Mouse (Mus musculus) intestine, embryonic 16.5 days (tissue): ENCODE data around the gene Drd4. TPM values are rescaled to one million over a fixed set of nuclear protein-coding genes. Genes with fewer than 3 reads are reported as not detected.

Source experiments
- ATAC-seq: fragments of 200-750 bp; cut with Nextera tagmentation; 2 replicates; pipeline ENCODE4 v1.8.0; 2017; ENCODE audit warnings: moderate TSS enrichment, moderate library complexity
- H3K27ac ChIP-seq: fragments of 300-500 bp; sonication (generic); 2 replicates; pipeline ENCODE4 v1.5.1; 2014; ENCODE audit warnings: mild to moderate bottlenecking, low read length
- H3K27me3 ChIP-seq: fragments of 300-500 bp; sonication (generic); replicated peaks from 2 replicates; pipeline ENCODE4 v1.6.1; 2014; ENCODE audit warnings: low read length, control low read depth, mixed read lengths; ENCODE audit not compliant: control insufficient read depth, insufficient read depth
- H3K36me3 ChIP-seq: fragments of 300-500 bp; sonication (generic); 2 replicates; pipeline ENCODE4 v1.6.1; 2014; ENCODE audit warnings: low read length, control low read depth; ENCODE audit not compliant: control insufficient read depth, insufficient read depth
- H3K4me1 ChIP-seq: fragments of 300-500 bp; sonication (generic); 2 replicates; pipeline ENCODE4 v1.6.1; 2014; ENCODE audit warnings: low read length, control low read depth, mixed read lengths; ENCODE audit not compliant: control insufficient read depth, insufficient read depth
- H3K4me2 ChIP-seq: fragments of 300-500 bp; sonication (generic); 2 replicates; pipeline ENCODE4 v1.6.1; 2014; ENCODE audit warnings: low read depth, low read length, control low read depth
- H3K4me3 ChIP-seq: fragments of 300-500 bp; sonication (generic); 2 replicates; pipeline ENCODE4 v1.5.1; 2014; ENCODE audit warnings: mild to moderate bottlenecking, low read length
- H3K9ac ChIP-seq: fragments of 300-500 bp; sonication (generic); 2 replicates; pipeline ENCODE4 v1.6.1; 2014; ENCODE audit warnings: low read depth, low read length
- H3K9me3 ChIP-seq: fragments of 300-500 bp; sonication (generic); 2 replicates; pipeline ENCODE4 v1.6.1; 2016; ENCODE audit warnings: low read length, control low read depth; ENCODE audit not compliant: control insufficient read depth
- WGBS: fragments of 180-500 bp; shearing (Covaris S2); extraction: QIAGEN DNeasy Blood & Tissue Kit; methylation state at CpG from one replicate; pipeline ENCODE4 v1.1.7; 2014; 5-methylcytosine and 5-hydroxymethylcytosine counted together
- polyA plus RNA-seq: library from polyadenylated mRNA; unstranded; fragments of >200 nt; fragmentation: Nextera tagmentation; extraction: Ambion mirVana; gene quantifications from 2 replicates; pipeline ENCODE4 v1.2.1, GENCODE M21; 2015

The Drd4 gene
- polyA plus RNA-seq, 1 experiment from 2014 or later: 0.48 TPM

GRCm38 (mm10) chr7:141281442-141281841 is 10.4 kb upstream of the Drd4 start:
- Histone ChIP-seq H3K27ac (no peak overlapping the region), H3K36me3 (no peaks in the 10 kb centered on the region), H3K27me3 (no peaks in the 10 kb centered on the region), H3K4me1 (peaks cover 15% of the 10 kb centered on the region), H3K4me3 (no peak overlapping the region), H3K9ac (no peak overlapping the region), H3K9me3 (no peaks in the 10 kb centered on the region), H3K4me2 (no peak overlapping the region)
- WGBS: 55% methylated on average over 6 of the region's 6 CpGs
- ATAC-seq: no peak

GRCm38 (mm10) chr7:141282756-141283155 is 9.1 kb upstream of the Drd4 start:
- Histone ChIP-seq H3K36me3 (no peaks in the 10 kb centered on the region), H3K9ac (no peak overlapping the region), H3K4me2 (no peak overlapping the region), H3K27ac (no peak overlapping the region), H3K4me3 (no peak overlapping the region), H3K27me3 (no peaks in the 10 kb centered on the region), H3K4me1 (peaks cover 7% of the 10 kb centered on the region), H3K9me3 (no peaks in the 10 kb centered on the region)
- 78% methylated on average over 4 of the region's 4 CpGs for WGBS
- ATAC-seq: no peak

DNA sequence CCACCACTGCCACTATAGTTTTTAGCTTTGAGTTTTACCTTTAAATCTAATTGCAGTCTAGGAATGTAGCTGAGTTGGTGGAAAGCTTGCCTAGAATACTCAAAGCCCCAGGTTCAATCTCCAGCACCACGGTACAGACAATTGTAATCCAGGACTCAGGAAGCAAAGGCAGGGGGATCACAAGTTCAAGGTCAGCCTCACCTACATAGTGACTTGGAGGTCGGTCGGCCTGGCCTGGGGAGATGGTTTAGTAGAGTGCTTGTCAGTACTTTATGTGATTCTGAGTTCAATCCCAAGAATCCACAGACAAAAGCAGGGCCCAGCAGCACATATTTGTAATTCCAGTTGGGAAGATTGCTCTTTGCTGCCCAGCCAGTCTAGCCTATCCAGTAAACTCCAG is 3.8 kb upstream of the Drd4 start:
- Histone ChIP-seq H3K4me2 (no peak overlapping the region), H3K27ac (no peak overlapping the region), H3K4me1 (peaks cover 8% of the 10 kb centered on the region), H3K9me3 (no peaks in the 10 kb centered on the region), H3K27me3 (peaks cover 24% of the 10 kb centered on the region), H3K4me3 (no peak overlapping the region), H3K9ac (no peak overlapping the region), H3K36me3 (no peaks in the 10 kb centered on the region)
- 77% methylated on average over 3 of the region's 3 CpGs for WGBS
- no peak for ATAC-seq

DNA sequence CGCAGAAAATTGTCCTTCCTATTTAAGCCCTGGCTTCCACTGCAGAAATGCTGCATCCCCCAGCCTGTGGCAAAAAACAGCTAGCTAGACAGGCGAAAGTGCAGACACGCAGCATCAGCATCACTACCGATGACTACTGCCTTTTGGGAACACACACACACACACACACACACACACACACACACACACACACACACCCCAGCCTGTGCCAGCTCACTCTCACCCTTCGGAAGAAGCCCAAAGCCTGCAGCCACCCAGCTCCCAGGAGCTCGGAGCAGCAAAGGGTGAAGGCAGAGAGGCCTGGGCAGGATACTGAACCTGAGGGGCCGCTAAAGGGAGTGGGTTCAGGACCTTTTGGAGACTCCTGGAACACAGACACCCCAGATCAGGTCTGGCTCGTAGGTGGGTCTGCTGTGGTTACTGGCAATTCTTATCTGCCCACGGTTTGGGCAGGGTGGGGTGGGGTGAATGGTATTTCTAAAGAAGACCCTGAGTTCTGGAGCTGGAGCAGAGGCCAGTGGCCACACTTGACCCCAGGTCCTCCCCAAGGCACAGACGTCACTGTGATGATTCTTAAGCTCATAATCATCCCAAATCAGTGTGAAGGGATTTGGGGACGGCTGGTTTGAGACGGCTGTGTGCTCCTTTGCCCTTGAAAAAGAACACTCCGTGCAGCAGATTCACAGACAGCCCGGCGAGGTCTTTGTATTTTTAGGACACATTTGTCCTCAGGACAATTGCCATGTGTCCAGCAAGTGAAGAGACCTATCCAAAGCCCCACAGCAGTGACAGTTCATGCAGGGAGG is 980 bp downstream of the Drd4 start:
- Histone ChIP-seq H3K4me2 (no peak overlapping the region), H3K4me3 (no peak overlapping the region), H3K9me3 (no peaks in the 10 kb centered on the region), H3K9ac (no peak overlapping the region), H3K36me3 (peaks cover 2% of the 10 kb centered on the region; the same call in 1 of the 2 replicates), H3K27me3 (peaks cover 51% of the 10 kb centered on the region), H3K4me1 (peaks cover 21% of the 10 kb centered on the region), H3K27ac (no peak overlapping the region)
- WGBS: 58% methylated on average over 15 of the region's 15 CpGs
- no peak for ATAC-seq

DNA sequence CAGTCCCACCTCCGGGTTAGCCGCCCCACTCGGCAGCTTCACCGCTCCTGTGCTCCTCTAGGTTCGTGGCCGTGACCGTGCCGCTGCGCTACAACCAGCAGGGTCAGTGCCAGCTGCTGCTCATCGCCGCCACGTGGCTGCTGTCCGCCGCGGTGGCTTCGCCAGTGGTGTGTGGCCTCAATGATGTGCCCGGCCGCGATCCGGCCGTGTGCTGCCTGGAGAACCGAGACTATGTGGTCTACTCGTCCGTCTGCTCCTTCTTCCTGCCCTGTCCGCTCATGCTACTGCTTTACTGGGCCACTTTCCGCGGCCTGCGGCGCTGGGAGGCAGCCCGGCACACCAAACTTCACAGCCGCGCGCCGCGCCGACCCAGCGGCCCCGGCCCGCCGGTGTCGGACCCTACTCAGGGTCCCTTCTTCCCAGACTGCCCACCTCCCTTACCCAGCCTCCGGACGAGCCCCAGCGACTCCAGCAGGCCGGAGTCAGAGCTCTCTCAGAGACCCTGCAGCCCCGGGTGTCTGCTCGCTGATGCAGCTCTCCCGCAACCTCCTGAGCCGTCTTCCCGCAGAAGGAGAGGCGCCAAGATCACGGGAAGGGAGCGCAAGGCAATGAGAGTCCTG is 2.2 kb downstream of the Drd4 start:
- peaks cover 51% of the 10 kb centered on the region for H3K27me3 ChIP-seq

DNA sequence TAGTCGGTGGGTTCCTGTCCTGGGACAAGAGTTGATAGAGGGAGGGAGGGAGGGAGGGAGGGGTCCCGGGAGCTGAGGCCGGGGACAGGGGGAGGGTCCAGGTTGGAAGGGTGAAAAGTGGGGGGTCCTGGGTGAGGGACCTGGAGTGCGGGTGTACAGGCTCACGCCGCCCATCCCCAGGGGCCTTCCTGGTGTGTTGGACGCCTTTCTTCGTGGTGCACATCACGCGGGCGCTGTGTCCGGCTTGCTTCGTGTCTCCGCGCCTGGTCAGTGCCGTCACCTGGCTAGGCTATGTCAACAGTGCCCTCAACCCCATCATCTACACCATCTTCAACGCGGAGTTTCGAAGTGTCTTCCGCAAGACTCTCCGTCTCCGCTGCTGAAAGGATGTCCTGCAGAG is 2.7 kb downstream of the Drd4 start:
- no peak overlapping the region for H3K27ac ChIP-seq
- peaks cover 6% of the 10 kb centered on the region; the same call in 1 of the 2 replicates for H3K36me3 ChIP-seq
- 8% methylated on average over 22 of the region's 22 CpGs for WGBS
- peak overlapping the region; percentile 48 for H3K4me3 ChIP-seq
- H3K4me1 ChIP-seq: peaks cover 21% of the 10 kb centered on the region
- 0 out of 2 replicates have a peak, but pooled peaks have one; percentile 9 for ATAC-seq
- peak overlapping the region; percentile 84 for H3K4me2 ChIP-seq
- no peaks in the 10 kb centered on the region for H3K9me3 ChIP-seq
- peak overlapping the region; percentile 67; the same call in 1 of the 2 replicates for H3K9ac ChIP-seq
- H3K27me3 ChIP-seq: peaks cover 51% of the 10 kb centered on the region

More for the DNA sequence above, 2.2 kb downstream of the Drd4 start:
- 1% methylated on average over 53 of the region's 53 CpGs for WGBS
- H3K9me3 ChIP-seq: no peaks in the 10 kb centered on the region
- H3K4me2 ChIP-seq: peak overlapping the region; percentile 84
- peak overlapping the region; percentile 48 for H3K4me3 ChIP-seq
- peak overlapping the region; percentile 67 for H3K9ac ChIP-seq
- peak; percentile 37 for ATAC-seq
- H3K36me3 ChIP-seq: peaks cover 2% of the 10 kb centered on the region; the same call in 1 of the 2 replicates
- peaks cover 21% of the 10 kb centered on the region for H3K4me1 ChIP-seq
- no peak overlapping the region for H3K27ac ChIP-seq

DNA sequence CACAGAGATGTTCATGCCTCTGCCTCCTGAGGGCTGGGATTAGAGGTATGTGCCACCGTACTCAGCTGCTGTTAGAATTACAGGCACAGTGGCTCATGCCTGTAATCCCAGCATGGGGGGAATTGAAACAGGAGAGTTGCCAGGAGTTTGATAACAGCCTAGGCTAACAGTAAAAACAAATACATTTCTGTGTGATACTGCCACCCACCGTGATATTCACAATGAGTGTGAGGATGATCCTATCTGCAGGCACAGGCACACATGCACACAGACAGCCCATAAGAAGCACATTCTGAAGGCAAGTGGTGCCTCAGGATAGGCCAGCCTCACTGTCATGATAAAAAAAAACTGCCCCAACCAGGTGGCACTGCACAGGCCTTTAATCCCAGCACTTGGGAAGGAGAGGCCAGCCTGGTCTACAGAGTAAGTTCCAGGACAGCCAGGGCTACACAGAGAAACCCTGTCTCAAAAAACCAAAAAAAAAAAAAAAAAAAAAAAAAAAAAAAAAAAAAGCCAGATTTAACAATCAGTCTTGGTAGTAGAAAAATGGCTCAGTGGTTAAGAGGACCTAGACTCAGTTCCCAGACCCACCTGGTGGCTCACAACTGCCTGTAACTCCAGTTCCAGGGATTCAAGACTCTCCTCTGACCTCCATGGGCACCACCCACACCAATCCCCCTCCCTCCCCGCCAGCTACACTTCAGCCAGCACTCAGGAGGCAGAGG is 6.3 kb downstream of the Drd4 start:
- H3K9me3 ChIP-seq: no peaks in the 10 kb centered on the region
- H3K36me3 ChIP-seq: peaks cover 14% of the 10 kb centered on the region
- H3K9ac ChIP-seq: no peak overlapping the region
- H3K4me2 ChIP-seq: no peak overlapping the region
- H3K4me1 ChIP-seq: peaks cover 12% of the 10 kb centered on the region
- no peak for ATAC-seq
- H3K27me3 ChIP-seq: peaks cover 27% of the 10 kb centered on the region
- H3K27ac ChIP-seq: no peak overlapping the region
- no peak overlapping the region for H3K4me3 ChIP-seq
- 76% methylated on average over 3 of the region's 3 CpGs for WGBS

DNA sequence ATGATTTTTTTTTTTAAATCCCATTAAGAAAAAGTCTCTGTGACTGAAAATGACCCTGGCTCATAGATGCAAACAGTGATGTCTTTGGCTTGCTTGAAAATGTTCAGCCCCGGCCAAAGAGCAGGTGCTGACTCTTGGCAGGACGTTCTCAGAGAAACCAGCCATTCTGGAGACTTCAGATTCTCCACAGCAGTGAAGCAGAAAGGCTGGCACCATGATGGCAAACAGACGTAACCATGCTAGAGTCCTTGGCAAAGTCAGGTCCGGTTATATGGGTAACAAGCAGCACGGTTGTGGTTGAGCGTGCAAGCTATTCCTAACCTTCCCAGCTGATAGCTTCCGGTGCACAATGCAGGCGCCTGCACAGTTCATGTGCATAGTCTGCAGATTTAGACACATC is 7.4 kb downstream of the Drd4 start:
- Histone ChIP-seq H3K27me3 (peaks cover 16% of the 10 kb centered on the region), H3K4me3 (no peak overlapping the region), H3K4me2 (no peak overlapping the region), H3K9ac (no peak overlapping the region), H3K9me3 (no peaks in the 10 kb centered on the region), H3K36me3 (peaks cover 14% of the 10 kb centered on the region), H3K27ac (no peak overlapping the region), H3K4me1 (peaks cover 5% of the 10 kb centered on the region)
- no peak for ATAC-seq
- 96% methylated on average over 8 of the region's 8 CpGs for WGBS

DNA sequence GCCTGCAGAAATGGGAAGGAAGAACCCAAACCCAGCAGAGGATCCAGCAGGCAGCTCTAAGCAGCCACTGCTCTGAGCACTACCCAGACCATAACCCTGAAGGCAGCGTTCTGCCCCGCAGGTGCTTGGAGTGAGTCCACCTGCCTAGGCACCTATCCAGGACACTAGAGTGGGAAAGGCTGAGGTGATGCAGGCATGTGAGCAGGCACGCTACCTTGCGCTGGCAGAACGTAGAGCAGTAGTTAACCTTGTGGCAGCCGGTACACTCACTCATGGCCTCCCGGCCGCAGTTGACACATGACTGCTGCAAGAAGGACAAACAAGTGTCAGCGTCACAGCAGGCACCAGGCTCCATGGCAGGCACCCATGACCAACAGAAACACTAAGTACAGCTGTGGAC is 9.6 kb downstream of the Drd4 start:
- no peak for ATAC-seq
- no peaks in the 10 kb centered on the region for H3K9me3 ChIP-seq
- H3K36me3 ChIP-seq: peaks cover 19% of the 10 kb centered on the region
- no peak overlapping the region for H3K4me2 ChIP-seq
- WGBS: 96% methylated on average over 9 of the region's 9 CpGs
- H3K27ac ChIP-seq: no peak overlapping the region
- no peaks in the 10 kb centered on the region for H3K4me1 ChIP-seq
- no peak overlapping the region for H3K4me3 ChIP-seq
- no peak overlapping the region for H3K9ac ChIP-seq
- H3K27me3 ChIP-seq: no peaks in the 10 kb centered on the region
